Mouse (Mus musculus) heart, embryonic 14.5 days (tissue): Measurements from ENCODE around the gene Msi2. TPM values are rescaled to one million over a fixed set of nuclear protein-coding genes. Genes with fewer than 3 reads are reported as not detected.

Experiments used
- ATAC-seq: fragments of 200-750 bp; cut with Nextera tagmentation; 2 replicates; pipeline ENCODE4 v1.8.0; 2017; ENCODE audit warnings: low read depth, moderate TSS enrichment; ENCODE audit not compliant: insufficient number of reproducible peaks, insufficient read depth, low FRiP score
- H3K27ac ChIP-seq, 2 experiments: fragments of 200-500 bp in 1 of 2; fragments of 300-500 bp in 1 of 2; sonication (generic) in 1 of 2; replicated peaks in 1 of 2; 2 replicates each; pipeline ENCODE4 v1.5.1; 2012 to 2014; ENCODE audit warnings: low read depth in 2 of 2, low read length in 2 of 2, control low read depth in 1 of 2, mild to moderate bottlenecking in 1 of 2, mixed read lengths in 1 of 2; ENCODE audit not compliant: control insufficient read depth in 1 of 2, insufficient read depth in 1 of 2
- H3K27me3 ChIP-seq: fragments of 300-500 bp; sonication (generic); 2 replicates; pipeline ENCODE4 v1.6.1; 2014; ENCODE audit warnings: mild to moderate bottlenecking, low read length, control low read depth; ENCODE audit not compliant: control insufficient read depth, insufficient read depth
- H3K36me3 ChIP-seq: fragments of 300-500 bp; sonication (generic); 2 replicates; pipeline ENCODE4 v1.6.1; 2014; ENCODE audit warnings: mild to moderate bottlenecking, control low read depth, low read length, mixed read lengths; ENCODE audit not compliant: control insufficient read depth, insufficient read depth
- H3K4me1 ChIP-seq, 2 experiments: fragments of 200-500 bp in 1 of 2; fragments of 300-500 bp in 1 of 2; sonication (generic) in 1 of 2; 2 replicates each; pipeline ENCODE4 v1.6.1; 2012 to 2014; ENCODE audit warnings: low read length in 2 of 2, control low read depth in 1 of 2, mixed read lengths in 1 of 2; ENCODE audit not compliant: control insufficient read depth in 2 of 2, insufficient read depth in 2 of 2
- H3K4me2 ChIP-seq: fragments of 300-500 bp; sonication (generic); 2 replicates; pipeline ENCODE4 v1.6.1; 2014; ENCODE audit warnings: mild to moderate bottlenecking, low read length
- H3K4me3 ChIP-seq, 2 experiments: fragments of 200-500 bp in 1 of 2; fragments of 300-500 bp in 1 of 2; sonication (generic) in 1 of 2; 2 replicates each; pipeline ENCODE4 v1.5.1; 2012 to 2014; ENCODE audit warnings: low read length in 2 of 2, mild to moderate bottlenecking in 2 of 2, control low read depth in 1 of 2, low read depth in 1 of 2, moderate library complexity in 1 of 2; ENCODE audit not compliant: control insufficient read depth in 1 of 2, insufficient read depth in 1 of 2
- H3K9ac ChIP-seq: fragments of 300-500 bp; sonication (generic); 2 replicates; pipeline ENCODE4 v1.6.1; 2014; ENCODE audit warnings: mild to moderate bottlenecking, low read length
- H3K9me3 ChIP-seq: fragments of 300-500 bp; sonication (generic); 2 replicates; pipeline ENCODE4 v1.6.1; 2016; ENCODE audit warnings: low read length, control low read depth; ENCODE audit not compliant: control insufficient read depth
- WGBS: fragments of 180-500 bp; shearing (Covaris S2); extraction: QIAGEN DNeasy Blood & Tissue Kit; methylation state at CpG from one replicate; pipeline ENCODE4 v1.1.7; 2014; 5-methylcytosine and 5-hydroxymethylcytosine counted together
- polyA plus RNA-seq: library from polyadenylated mRNA; unstranded; fragments of >200 nt; fragmentation: Nextera tagmentation; extraction: Ambion mirVana; gene quantifications from 2 replicates; pipeline ENCODE4 v1.2.1, GENCODE M21; 2014

Gene Msi2
- polyA plus RNA-seq, 1 experiment from 2014 or later, result 20.9 TPM

GRCm38 (mm10) chr11:88559365-88559970 lies 158.8 kb downstream of the Msi2 start:
- H3K27ac ChIP-seq, result peak overlapping the region; percentile 20 to 96; a peak in 3 of 4 replicates
- 0 out of 2 replicates have a peak overlapping the region, but pooled peaks have one; percentile 9 for H3K9ac ChIP-seq
- no peak overlapping the region for H3K4me3 ChIP-seq
- no peaks in the 10 kb centered on the region for H3K27me3 ChIP-seq
- peaks cover 74 to 87% of the 10 kb centered on the region in 2 experiments for H3K4me1 ChIP-seq
- no peak overlapping the region for H3K4me2 ChIP-seq
- peaks cover 5% of the 10 kb centered on the region; the same call in 1 of the 2 replicates for H3K36me3 ChIP-seq
- no peaks in the 10 kb centered on the region for H3K9me3 ChIP-seq
- WGBS, result 32% methylated on average over 10 of the region's 10 CpGs
- no peak for ATAC-seq

GRCm38 (mm10) chr11:88558731-88559130 lies 159.6 kb downstream of the Msi2 start:
- Histone ChIP-seq H3K4me2 (no peak overlapping the region), H3K9me3 (no peaks in the 10 kb centered on the region), H3K9ac (0 out of 2 replicates have a peak overlapping the region, but pooled peaks have one; percentile 9), H3K36me3 (no peaks in the 10 kb centered on the region), H3K4me3 (no peak overlapping the region), H3K27ac (peak overlapping the region in 1 of 2 experiments; percentile 96; a peak in 2 of 4 replicates), H3K27me3 (no peaks in the 10 kb centered on the region), H3K4me1 (peaks cover 78 to 90% of the 10 kb centered on the region in 2 experiments)
- WGBS, result 78% methylated on average over 4 of the region's 4 CpGs
- ATAC-seq, result no peak

GRCm38 (mm10) chr11:88557828-88558580 lies 160.3 kb downstream of the Msi2 start:
- Histone ChIP-seq H3K9me3 (no peaks in the 10 kb centered on the region), H3K27me3 (no peaks in the 10 kb centered on the region), H3K9ac (peak overlapping the region; percentile 49; the same call in 1 of the 2 replicates), H3K27ac (peak overlapping the region in 1 of 2 experiments; percentile 71; a peak in 1 of 4 replicates), H3K36me3 (no peaks in the 10 kb centered on the region), H3K4me3 (no peak overlapping the region), H3K4me2 (no peak overlapping the region), H3K4me1 (peaks cover 84 to 97% of the 10 kb centered on the region in 2 experiments)
- no peak for ATAC-seq
- 59% methylated on average over 6 of the region's 6 CpGs for WGBS

- Histone ChIP-seq H3K4me3 (no peak overlapping the region), H3K27me3 (no peaks in the 10 kb centered on the region), H3K4me2 (no peak overlapping the region), H3K4me1 (peaks cover 81 to 97% of the 10 kb centered on the region in 2 experiments), H3K36me3 (no peaks in the 10 kb centered on the region), H3K27ac (peak overlapping the region; percentile 5 to 71; a peak in 2 of 4 replicates), H3K9me3 (no peaks in the 10 kb centered on the region), H3K9ac (peak overlapping the region; percentile 49; the same call in 1 of the 2 replicates)
- no peak for ATAC-seq
- 57% methylated on average over 4 of the region's 4 CpGs for whole genome bisulfite sequencing
These were observed 161.1 kb downstream of the Msi2 start for GRCm38 (mm10) chr11:88557116-88557768.

- Histone ChIP-seq H3K4me1 (peaks cover 81 to 97% of the 10 kb centered on the region in 2 experiments), H3K9ac (peak overlapping the region; percentile 41), H3K4me3 (no peak overlapping the region), H3K27me3 (no peaks in the 10 kb centered on the region), H3K36me3 (no peaks in the 10 kb centered on the region), H3K27ac (peak overlapping the region; percentile 79 to 89), H3K4me2 (peak overlapping the region; percentile 42), H3K9me3 (no peaks in the 10 kb centered on the region)
- ATAC-seq, result no peak
- 11% methylated on average over 6 of the region's 6 CpGs for WGBS
These were observed 162.3 kb downstream of the Msi2 start for GRCm38 (mm10) chr11:88555902-88556549.

- no peaks in the 10 kb centered on the region for H3K36me3 ChIP-seq
- peak overlapping the region; percentile 79 to 89 for H3K27ac ChIP-seq
- peak overlapping the region; percentile 42 for H3K4me2 ChIP-seq
- no peaks in the 10 kb centered on the region for H3K9me3 ChIP-seq
- no peaks in the 10 kb centered on the region for H3K27me3 ChIP-seq
- peak; percentile 45; the same call in 1 of the 2 replicates for ATAC-seq
- H3K9ac ChIP-seq, result peak overlapping the region; percentile 41
- peaks cover 81 to 97% of the 10 kb centered on the region in 2 experiments for H3K4me1 ChIP-seq
- 24% methylated on average over 8 of the region's 8 CpGs for WGBS
- no peak overlapping the region for H3K4me3 ChIP-seq
These were observed 163.0 kb downstream of the Msi2 start for GRCm38 (mm10) chr11:88555232-88555818.
